Mouse (Mus musculus) neural tube, embryonic 12.5 days (tissue): Measurements from ENCODE around the gene Chst11. TPM values are rescaled to one million over a fixed set of nuclear protein-coding genes. Genes with fewer than 3 reads are reported as not detected.
A peak's percentile ranks its signal among the peaks of the same experiment; 100 is the strongest.

ENCODE experiments used
- ATAC-seq: fragments of 200-750 bp; cut with Nextera tagmentation; 2 replicates; pipeline ENCODE4 v1.8.0; 2017; ENCODE audit warnings: low read depth, mild to moderate bottlenecking, moderate TSS enrichment, moderate library complexity; ENCODE audit not compliant: low FRiP score
- H3K27ac ChIP-seq: fragments of 300-500 bp; sonication (generic); 2 replicates; pipeline ENCODE4 v1.5.1; 2016
- H3K27me3 ChIP-seq: fragments of 300-500 bp; sonication (generic); replicated peaks from 2 replicates; pipeline ENCODE4 v1.6.1; 2016; ENCODE audit warnings: mild to moderate bottlenecking
- H3K36me3 ChIP-seq: fragments of 300-500 bp; sonication (generic); 2 replicates; pipeline ENCODE4 v1.6.1; 2016; ENCODE audit warnings: mild to moderate bottlenecking
- H3K4me1 ChIP-seq: fragments of 300-500 bp; sonication (generic); 2 replicates; pipeline ENCODE4 v1.6.1; 2016
- H3K4me2 ChIP-seq: fragments of 300-500 bp; sonication (generic); replicated peaks from 2 replicates; pipeline ENCODE4 v1.6.1; 2016; ENCODE audit warnings: mild to moderate bottlenecking
- H3K4me3 ChIP-seq: fragments of 300-500 bp; sonication (generic); 2 replicates; pipeline ENCODE4 v1.5.1; 2016
- H3K9ac ChIP-seq: fragments of 300-500 bp; sonication (generic); 2 replicates; pipeline ENCODE4 v1.6.1; 2016; ENCODE audit warnings: mild to moderate bottlenecking
- H3K9me3 ChIP-seq: fragments of 300-500 bp; sonication (generic); 2 replicates; pipeline ENCODE4 v1.6.1; 2016; ENCODE audit warnings: mild to moderate bottlenecking
- WGBS: fragments of 180-500 bp; shearing (Covaris S2); methylation state at CpG from one replicate; pipeline ENCODE4 v1.1.7; 2016; 5-methylcytosine and 5-hydroxymethylcytosine counted together
- polyA plus RNA-seq: library from polyadenylated mRNA; unstranded; fragments of >200 nt; fragmentation: Nextera tagmentation; extraction: Ambion mirVana; gene quantifications from 2 replicates; pipeline ENCODE4 v1.2.1, GENCODE M21; 2016

Chst11 gene
- polyA plus RNA-seq, 1 experiment from 2014 or later, result 3.1 TPM

DNA sequence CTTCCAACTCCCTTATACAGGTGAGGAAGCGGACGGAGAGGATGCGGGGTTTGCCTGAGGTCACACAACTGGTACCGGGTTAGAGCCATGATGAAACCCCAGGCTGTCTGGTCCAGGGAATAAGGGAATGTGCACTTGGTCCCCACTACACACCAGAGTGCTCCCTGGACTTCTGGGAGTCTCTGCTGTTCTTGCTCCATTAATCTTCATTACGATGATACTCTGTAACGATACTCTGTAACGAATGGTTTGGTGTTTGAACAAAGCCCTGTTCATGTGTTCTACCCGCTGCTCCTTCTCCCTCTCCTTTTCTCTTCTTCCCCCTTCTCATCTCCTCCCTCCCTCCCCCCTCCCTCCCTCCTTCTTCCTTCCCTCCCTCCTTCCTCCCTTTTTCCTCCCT is 104.9 kb downstream of the Chst11 start:
- no peak overlapping the region for H3K27ac ChIP-seq
- no peaks in the 10 kb centered on the region for H3K36me3 ChIP-seq
- WGBS, result 47% methylated on average over 8 of the region's 8 CpGs
- 0 out of 2 replicates have a peak overlapping the region, but pooled peaks have one; percentile 0 for H3K4me2 ChIP-seq
- no peaks in the 10 kb centered on the region for H3K27me3 ChIP-seq
- no peak overlapping the region for H3K9ac ChIP-seq
- no peak overlapping the region for H3K4me3 ChIP-seq
- H3K4me1 ChIP-seq, result peaks cover 39% of the 10 kb centered on the region
- H3K9me3 ChIP-seq, result no peaks in the 10 kb centered on the region
- ATAC-seq, result 0 out of 2 replicates have a peak, but pooled peaks have one; percentile 12

DNA sequence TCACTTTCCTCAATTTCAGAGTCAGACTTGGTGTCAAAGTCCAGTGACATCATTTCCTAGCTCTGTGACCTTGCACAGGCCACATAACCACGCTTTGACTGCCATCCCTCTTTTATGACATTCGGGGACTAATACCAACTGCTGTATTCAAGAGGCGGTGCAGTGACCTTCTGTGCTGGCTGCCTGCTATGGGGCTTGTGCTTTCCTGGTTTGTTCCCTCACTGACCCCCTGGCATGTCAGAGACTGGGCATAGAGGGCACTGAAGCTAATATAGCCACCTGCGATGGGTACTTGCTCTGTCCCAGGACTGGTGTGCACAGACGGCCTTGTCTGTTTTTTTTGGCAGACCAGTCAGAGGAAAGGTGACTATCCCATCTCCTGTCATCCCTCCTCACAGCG is 108.4 kb downstream of the Chst11 start:
- 83% methylated on average over 6 of the region's 6 CpGs for WGBS
- H3K9me3 ChIP-seq, result no peaks in the 10 kb centered on the region
- no peak overlapping the region for H3K27ac ChIP-seq
- H3K4me3 ChIP-seq, result no peak overlapping the region
- no peaks in the 10 kb centered on the region for H3K36me3 ChIP-seq
- no peak overlapping the region for H3K9ac ChIP-seq
- no peak overlapping the region for H3K4me2 ChIP-seq
- ATAC-seq, result no peak
- H3K4me1 ChIP-seq, result peaks cover 39% of the 10 kb centered on the region
- no peaks in the 10 kb centered on the region for H3K27me3 ChIP-seq

DNA sequence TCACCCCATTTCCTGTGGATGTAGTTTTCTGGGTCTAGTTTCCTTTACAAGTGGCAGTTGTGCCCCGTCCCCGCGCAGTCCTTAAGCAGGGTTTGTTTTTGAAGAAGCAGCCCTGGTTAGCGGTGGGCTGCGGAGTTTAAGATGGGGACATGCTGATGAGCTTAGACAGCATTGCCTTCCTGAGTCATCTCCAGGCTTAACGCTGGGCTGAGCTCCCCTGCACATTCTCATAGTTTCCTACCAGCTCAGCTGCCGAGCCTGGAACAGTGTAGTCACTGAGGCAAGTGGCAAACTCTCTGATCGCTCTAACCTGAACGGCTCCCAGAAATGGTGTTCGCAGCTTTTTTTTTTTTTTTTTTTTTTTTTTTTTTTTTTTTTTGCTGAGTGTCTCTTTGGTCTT is 109.0 kb downstream of the Chst11 start:
- Histone ChIP-seq H3K4me3 (no peak overlapping the region), H3K9me3 (no peaks in the 10 kb centered on the region), H3K27ac (no peak overlapping the region), H3K27me3 (no peaks in the 10 kb centered on the region), H3K4me2 (no peak overlapping the region), H3K36me3 (no peaks in the 10 kb centered on the region), H3K4me1 (peaks cover 38% of the 10 kb centered on the region), H3K9ac (no peak overlapping the region)
- 86% methylated on average over 10 of the region's 10 CpGs for WGBS
- no peak for ATAC-seq

DNA sequence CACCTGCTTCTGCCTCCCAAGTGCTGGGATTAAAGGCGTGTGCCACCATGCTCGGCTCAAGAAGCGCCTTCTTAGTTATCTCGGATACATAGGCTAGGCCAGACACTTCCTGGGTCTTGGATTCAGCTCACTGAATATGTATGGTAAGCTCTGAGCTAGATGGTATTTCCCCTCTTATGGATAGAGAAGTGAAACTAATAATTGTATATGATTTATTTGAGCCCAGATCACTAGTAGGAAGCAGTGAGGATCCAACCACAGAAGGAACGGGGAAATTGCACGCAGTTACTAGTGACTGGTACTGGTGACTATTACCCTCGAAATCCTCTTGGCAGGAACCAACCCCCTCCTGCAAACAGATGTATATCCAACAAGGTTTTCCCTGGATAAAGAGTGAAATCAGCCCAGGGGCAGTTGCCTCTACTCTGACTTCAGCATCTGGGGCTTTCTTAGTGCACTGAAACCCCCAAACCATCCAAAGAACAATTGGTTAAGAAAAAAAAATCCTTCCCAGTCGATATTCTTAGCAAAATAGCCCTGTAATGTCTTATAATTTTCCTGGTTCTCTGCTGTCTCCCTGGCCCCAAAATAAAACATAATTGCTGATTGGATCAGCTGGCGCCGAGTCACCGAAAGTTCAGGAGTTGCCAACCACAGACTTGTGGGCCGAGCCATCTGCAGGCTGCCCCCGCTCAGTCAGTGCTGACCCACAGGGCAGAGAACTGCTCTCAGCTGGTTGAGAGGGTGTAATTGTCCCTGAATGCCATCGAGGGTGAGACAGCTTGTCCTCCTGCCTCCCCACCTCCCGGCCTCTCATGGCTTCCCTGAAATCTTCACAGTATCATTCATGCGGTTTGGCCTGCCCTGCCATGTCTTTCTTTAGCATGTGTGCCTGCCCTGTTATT is 109.8 kb downstream of the Chst11 start:
- Histone ChIP-seq H3K4me3 (no peak overlapping the region), H3K4me2 (no peak overlapping the region), H3K27me3 (no peaks in the 10 kb centered on the region), H3K36me3 (no peaks in the 10 kb centered on the region), H3K27ac (no peak overlapping the region), H3K4me1 (peaks cover 34% of the 10 kb centered on the region), H3K9me3 (no peaks in the 10 kb centered on the region), H3K9ac (no peak overlapping the region)
- no peak for ATAC-seq
- WGBS, result 78% methylated on average over 16 of the region's 16 CpGs

DNA sequence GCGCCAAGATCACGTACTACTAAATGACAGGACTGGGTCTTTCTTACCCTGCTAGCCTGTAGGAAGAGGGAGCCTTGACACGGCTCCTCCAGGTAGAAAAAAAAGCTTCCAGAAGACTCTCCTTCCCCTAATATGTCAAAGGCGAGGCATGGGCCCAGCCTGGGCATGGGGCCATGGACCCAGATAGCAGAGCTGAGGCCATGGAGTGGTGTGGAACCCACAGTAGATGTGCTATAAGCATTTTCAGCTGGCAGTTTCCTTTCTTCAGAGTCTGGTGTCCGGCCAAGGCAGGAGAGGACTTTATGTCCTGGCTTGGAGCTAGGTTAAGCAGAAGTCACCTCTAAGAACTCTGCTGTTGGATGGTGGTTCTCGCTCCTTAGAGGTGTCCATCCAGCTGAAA is 111.0 kb downstream of the Chst11 start:
- Histone ChIP-seq H3K4me2 (no peak overlapping the region), H3K9me3 (no peaks in the 10 kb centered on the region), H3K27ac (no peak overlapping the region), H3K9ac (no peak overlapping the region), H3K36me3 (no peaks in the 10 kb centered on the region), H3K27me3 (no peaks in the 10 kb centered on the region), H3K4me3 (no peak overlapping the region), H3K4me1 (peaks cover 28% of the 10 kb centered on the region)
- ATAC-seq, result no peak
- 95% methylated on average over 6 of the region's 6 CpGs for WGBS

DNA sequence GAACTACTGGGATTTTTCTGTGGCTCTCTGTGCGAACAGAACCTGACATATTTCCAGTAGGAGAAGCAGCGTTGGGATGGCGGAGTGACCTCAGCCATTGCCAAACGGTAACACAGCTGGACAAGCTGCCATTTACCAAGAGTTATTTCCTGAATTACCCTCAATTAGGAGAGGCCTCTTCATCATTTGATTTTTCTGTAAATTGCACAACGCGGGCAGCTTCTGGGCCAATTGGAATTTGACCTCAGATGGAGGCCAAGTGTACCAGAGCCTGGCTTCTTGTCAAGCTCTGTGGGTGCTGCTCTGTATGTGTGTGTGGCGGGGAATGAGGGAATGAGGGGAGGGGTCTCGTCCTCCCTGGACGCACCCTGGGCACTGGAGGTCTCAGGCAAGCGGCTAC is 113.6 kb downstream of the Chst11 start:
- no peak overlapping the region for H3K27ac ChIP-seq
- H3K9ac ChIP-seq, result no peak overlapping the region
- H3K4me1 ChIP-seq, result peaks cover 40% of the 10 kb centered on the region
- WGBS, result 64% methylated on average over 10 of the region's 10 CpGs
- H3K27me3 ChIP-seq, result 0 out of 2 replicates have a peak, but pooled peaks cover 3% of the 10 kb centered on the region
- no peaks in the 10 kb centered on the region for H3K9me3 ChIP-seq
- H3K36me3 ChIP-seq, result no peaks in the 10 kb centered on the region
- H3K4me2 ChIP-seq, result no peak overlapping the region
- no peak for ATAC-seq
- H3K4me3 ChIP-seq, result no peak overlapping the region

DNA sequence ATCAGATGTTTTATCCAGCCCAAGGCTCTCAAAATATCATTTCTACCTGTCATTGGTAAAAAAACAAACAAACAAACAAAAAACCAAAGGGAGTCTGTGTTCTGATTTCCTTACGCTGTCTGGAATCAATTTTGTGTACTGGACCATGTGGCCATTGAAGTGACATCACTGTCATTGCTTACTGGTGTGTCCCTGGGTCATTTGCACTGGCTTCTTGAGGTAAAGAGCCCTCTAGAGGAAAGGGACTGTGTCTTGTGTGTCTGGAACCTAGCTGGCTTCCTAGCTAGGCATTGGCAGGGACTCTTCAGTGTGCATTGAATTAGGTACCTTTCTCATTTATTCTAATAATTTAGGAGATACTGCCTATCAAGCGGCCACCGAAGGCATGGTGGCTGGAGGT is 114.4 kb downstream of the Chst11 start:
- peaks cover 47% of the 10 kb centered on the region for H3K4me1 ChIP-seq
- no peak overlapping the region for H3K4me2 ChIP-seq
- H3K4me3 ChIP-seq, result no peak overlapping the region
- no peaks in the 10 kb centered on the region for H3K9me3 ChIP-seq
- no peak overlapping the region for H3K27ac ChIP-seq
- no peaks in the 10 kb centered on the region for H3K36me3 ChIP-seq
- WGBS, result 85% methylated on average over 3 of the region's 3 CpGs
- no peak for ATAC-seq
- H3K9ac ChIP-seq, result no peak overlapping the region
- H3K27me3 ChIP-seq, result 0 out of 2 replicates have a peak, but pooled peaks cover 3% of the 10 kb centered on the region

DNA sequence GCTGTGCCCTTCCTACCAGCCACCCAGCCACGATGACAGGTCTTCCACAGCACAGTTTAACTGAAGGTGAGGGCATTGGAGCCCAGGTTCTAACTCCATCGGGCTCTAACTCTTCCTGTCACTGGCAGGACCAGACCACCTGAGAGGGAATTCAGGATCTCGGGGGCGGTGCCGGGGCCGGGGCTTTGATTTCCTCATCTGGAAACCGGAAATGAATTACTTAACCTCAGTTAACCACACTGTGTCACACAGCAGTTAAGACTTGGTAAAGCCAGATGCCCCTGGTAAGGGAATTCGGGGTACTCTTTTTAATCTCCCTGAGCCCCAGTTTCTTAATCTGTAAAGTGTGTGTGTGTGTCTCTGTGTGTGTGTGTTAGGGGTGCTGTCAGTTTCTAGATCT is 115.6 kb downstream of the Chst11 start:
- Histone ChIP-seq H3K27ac (no peak overlapping the region), H3K36me3 (no peaks in the 10 kb centered on the region), H3K4me1 (peaks cover 58% of the 10 kb centered on the region), H3K4me2 (no peak overlapping the region), H3K4me3 (no peak overlapping the region), H3K27me3 (0 out of 2 replicates have a peak, but pooled peaks cover 3% of the 10 kb centered on the region), H3K9ac (no peak overlapping the region), H3K9me3 (no peaks in the 10 kb centered on the region)
- no peak for ATAC-seq
- WGBS, result 67% methylated on average over 8 of the region's 8 CpGs

DNA sequence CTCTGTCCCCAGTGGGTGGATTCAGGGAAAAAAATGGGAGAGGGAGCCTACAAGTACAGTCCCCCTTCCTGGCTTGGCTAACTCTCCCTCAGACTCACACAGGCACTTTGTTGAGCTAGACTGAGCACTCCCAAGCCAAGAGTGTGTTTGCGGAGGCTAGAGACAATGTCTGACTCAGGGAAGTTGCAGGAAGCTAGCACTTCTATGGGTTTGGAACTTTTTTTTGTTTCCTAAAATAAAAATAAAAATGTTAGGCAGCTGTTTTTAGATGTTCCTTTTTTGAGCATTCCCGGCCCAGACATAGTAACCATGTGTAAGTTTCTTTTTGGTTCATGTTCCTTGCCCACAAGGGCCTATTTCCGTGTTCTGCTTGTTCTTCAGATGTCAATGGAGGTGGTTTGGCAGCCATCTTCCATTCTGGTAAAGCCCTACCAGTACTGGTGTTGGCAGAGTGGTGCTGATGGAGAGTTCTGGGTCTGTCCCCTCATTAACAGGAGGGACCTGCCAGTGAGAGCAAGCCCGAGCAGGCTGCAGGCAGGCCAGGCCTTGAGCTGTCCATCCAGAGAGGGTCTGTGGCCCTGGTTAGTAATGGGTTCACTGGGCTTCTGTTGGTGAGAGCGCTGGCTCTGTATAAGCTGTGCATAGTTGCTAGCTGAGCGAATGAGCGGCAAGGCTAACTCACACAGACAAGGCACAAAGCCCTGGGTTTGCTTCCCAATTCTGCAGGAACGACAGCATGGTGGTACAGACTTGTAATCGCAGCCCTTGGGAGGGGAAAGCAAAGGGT is 116.3 kb downstream of the Chst11 start:
- H3K9me3 ChIP-seq, result no peaks in the 10 kb centered on the region
- no peaks in the 10 kb centered on the region for H3K36me3 ChIP-seq
- H3K9ac ChIP-seq, result no peak overlapping the region
- peaks cover 65% of the 10 kb centered on the region for H3K4me1 ChIP-seq
- no peak overlapping the region for H3K4me3 ChIP-seq
- WGBS, result 87% methylated on average over 9 of the region's 9 CpGs
- no peak overlapping the region for H3K4me2 ChIP-seq
- 0 out of 2 replicates have a peak, but pooled peaks cover 3% of the 10 kb centered on the region for H3K27me3 ChIP-seq
- H3K27ac ChIP-seq, result no peak overlapping the region; the same call in 1 of the 2 replicates
- ATAC-seq, result no peak

DNA sequence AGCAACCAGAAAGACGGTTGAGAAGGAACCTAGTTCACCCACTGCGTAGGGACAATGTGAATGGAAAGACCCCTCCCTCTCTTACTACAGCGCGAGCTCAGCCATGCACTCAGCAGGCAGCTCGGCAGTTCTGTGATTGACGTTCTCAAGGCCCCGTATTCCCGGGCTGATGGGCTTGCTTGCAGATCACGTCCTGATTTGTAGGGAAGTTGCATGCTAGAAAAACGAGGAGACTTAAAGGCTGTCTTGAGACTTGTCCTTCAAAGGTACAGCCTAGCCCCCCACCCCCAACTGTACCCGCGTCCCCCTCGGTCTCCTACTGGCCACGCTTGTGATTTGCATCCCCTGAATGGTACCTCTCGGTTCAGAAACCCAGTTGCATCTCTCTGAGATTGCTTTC is 117.4 kb downstream of the Chst11 start:
- Histone ChIP-seq H3K4me3 (no peak overlapping the region), H3K9ac (no peak overlapping the region), H3K4me2 (peak overlapping the region; percentile 44), H3K4me1 (peaks cover 71% of the 10 kb centered on the region), H3K27me3 (0 out of 2 replicates have a peak, but pooled peaks cover 3% of the 10 kb centered on the region), H3K36me3 (no peaks in the 10 kb centered on the region), H3K27ac (0 out of 2 replicates have a peak overlapping the region, but pooled peaks have one; percentile 12), H3K9me3 (no peaks in the 10 kb centered on the region)
- 13% methylated on average over 15 of the region's 15 CpGs for WGBS
- ATAC-seq, result peak; percentile 18; the same call in 1 of the 2 replicates

DNA sequence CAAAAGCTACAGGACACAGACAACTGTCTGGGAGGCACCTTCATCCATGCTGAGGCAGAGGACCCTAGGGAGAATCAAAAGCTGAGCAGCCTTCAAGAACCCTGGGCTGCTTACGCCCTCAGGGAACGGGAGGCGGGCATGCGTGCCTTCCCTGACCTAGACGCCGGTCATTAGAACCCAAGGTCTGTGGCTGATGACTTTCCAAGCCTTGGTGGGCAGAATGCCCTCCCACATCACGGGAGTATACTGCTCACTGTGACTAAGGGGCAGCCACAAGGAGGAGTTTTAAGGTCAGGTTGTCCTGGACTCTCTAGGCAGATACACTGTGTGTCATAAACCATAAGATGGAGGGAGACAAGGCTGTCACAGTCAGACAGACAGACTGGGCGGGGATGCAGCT is 118.9 kb downstream of the Chst11 start:
- H3K27ac ChIP-seq, result no peak overlapping the region
- 77% methylated on average over 8 of the region's 8 CpGs for WGBS

DNA sequence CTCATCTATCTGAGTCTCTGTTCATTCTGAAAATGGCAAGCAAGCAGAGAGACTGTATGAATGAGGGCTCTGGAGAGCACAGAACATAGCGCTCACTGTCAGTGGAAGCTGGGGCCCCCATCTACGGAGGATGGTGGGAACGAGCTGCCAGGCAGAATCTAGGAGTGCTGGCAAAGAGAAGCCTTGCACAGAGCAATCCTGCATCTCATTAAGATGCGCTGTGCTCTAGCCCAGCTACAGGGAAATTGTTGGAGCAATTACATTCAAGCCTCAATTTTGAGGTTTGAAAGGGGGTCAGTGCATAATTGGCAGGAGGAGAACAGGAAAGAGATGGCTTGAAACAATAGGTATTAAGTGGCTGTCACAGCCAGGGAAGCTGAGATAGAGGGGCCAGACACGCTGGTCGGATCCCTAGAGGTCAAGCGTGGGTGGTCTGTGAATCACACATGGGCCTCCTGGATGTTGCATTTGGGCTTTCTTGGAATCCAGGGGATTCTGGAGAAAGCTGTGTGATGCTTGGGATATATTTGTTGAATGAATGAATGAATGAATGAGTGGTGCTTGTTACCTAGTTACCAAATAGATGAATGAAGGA is 121.0 kb downstream of the Chst11 start:
- Histone ChIP-seq H3K27ac (no peak overlapping the region), H3K9me3 (no peaks in the 10 kb centered on the region), H3K4me1 (peaks cover 61% of the 10 kb centered on the region), H3K36me3 (no peaks in the 10 kb centered on the region), H3K4me3 (no peak overlapping the region), H3K4me2 (no peak overlapping the region), H3K9ac (no peak overlapping the region), H3K27me3 (0 out of 2 replicates have a peak, but pooled peaks cover 3% of the 10 kb centered on the region)
- no peak for ATAC-seq
- 33% methylated on average over 7 of the region's 7 CpGs for WGBS

More for the DNA sequence above, 118.9 kb downstream of the Chst11 start:
- Histone ChIP-seq H3K9me3 (no peaks in the 10 kb centered on the region), H3K4me2 (no peak overlapping the region), H3K27me3 (0 out of 2 replicates have a peak, but pooled peaks cover 3% of the 10 kb centered on the region), H3K9ac (no peak overlapping the region), H3K4me1 (peaks cover 69% of the 10 kb centered on the region), H3K36me3 (no peaks in the 10 kb centered on the region), H3K4me3 (no peak overlapping the region)
- no peak for ATAC-seq
